Mouse (Mus musculus) limb, embryonic 14.5 days (tissue): ENCODE measurements around the gene Tmod1. TPM values are rescaled to one million over a fixed set of nuclear protein-coding genes. Genes with fewer than 3 reads are reported as not detected.

Experiments used
- ATAC-seq: fragments of 200-750 bp; cut with Nextera tagmentation; 2 replicates; pipeline ENCODE4 v1.8.0; 2017; ENCODE audit warnings: low read depth, moderate number of reproducible peaks, moderate TSS enrichment; ENCODE audit not compliant: low FRiP score
- DNase-seq: peaks from one replicate; pipeline ENCODE4 v3.0.0-alpha.2; 2015; ENCODE audit warnings: low spot score
- H3K27ac ChIP-seq: fragments of 300-500 bp; sonication (generic); replicated peaks from 2 replicates; pipeline ENCODE4 v1.5.1; 2014; ENCODE audit warnings: low read depth, mild to moderate bottlenecking, low read length, moderate library complexity, mixed read lengths
- H3K27me3 ChIP-seq: fragments of 300-500 bp; sonication (generic); 2 replicates; pipeline ENCODE4 v1.6.1; 2014; ENCODE audit warnings: low read length, mixed read lengths; ENCODE audit not compliant: control insufficient read depth, insufficient read depth
- H3K36me3 ChIP-seq: fragments of 300-500 bp; sonication (generic); 2 replicates; pipeline ENCODE4 v1.6.1; 2014; ENCODE audit warnings: mild to moderate bottlenecking, low read length, moderate library complexity, mixed read lengths; ENCODE audit not compliant: control insufficient read depth, insufficient read depth
- H3K4me1 ChIP-seq: fragments of 300-500 bp; sonication (generic); 2 replicates; pipeline ENCODE4 v1.6.1; 2014; ENCODE audit warnings: antibody characterized with exemption, low read length, mixed read lengths; ENCODE audit not compliant: control insufficient read depth, insufficient read depth
- H3K4me2 ChIP-seq: fragments of 300-500 bp; sonication (generic); replicated peaks from 2 replicates; pipeline ENCODE4 v1.6.1; 2014; ENCODE audit warnings: low read depth, mild to moderate bottlenecking, low read length, moderate library complexity; ENCODE audit not compliant: severe bottlenecking
- H3K4me3 ChIP-seq: fragments of 300-500 bp; sonication (generic); replicated peaks from 2 replicates; pipeline ENCODE4 v1.5.1; 2014; ENCODE audit warnings: low read length
- H3K9ac ChIP-seq: fragments of 300-500 bp; sonication (generic); 2 replicates; pipeline ENCODE4 v1.6.1; 2014; ENCODE audit warnings: mild to moderate bottlenecking, low read depth, low read length, moderate library complexity; ENCODE audit not compliant: severe bottlenecking
- H3K9me3 ChIP-seq: fragments of 300-500 bp; sonication (generic); 2 replicates; pipeline ENCODE4 v1.6.1; 2016; ENCODE audit warnings: low read length; ENCODE audit not compliant: control insufficient read depth
- POLR2A ChIP-seq: fragments of 200-500 bp; IDR thresholded peaks from 2 replicates; pipeline ENCODE4 v1.8.0; 2012; ENCODE audit warnings: inconsistent platforms, mild to moderate bottlenecking, moderate library complexity, borderline replicate concordance; ENCODE audit not compliant: insufficient read depth, insufficient read length; ENCODE audit errors: extremely low read depth
- WGBS: fragments of 180-500 bp; shearing (Covaris S2); extraction: QIAGEN DNeasy Blood & Tissue Kit; methylation state at CpG from one replicate; pipeline ENCODE4 v1.1.7; 2014; 5-methylcytosine and 5-hydroxymethylcytosine counted together
- polyA plus RNA-seq, 2 experiments: library from polyadenylated mRNA; depleted of rRNA in 1 of 2; stranded (reverse) in 1 of 2; unstranded in 1 of 2; fragments of >200 nt; fragmentation: Nextera tagmentation in 1 of 2; extraction: Ambion mirVana in 1 of 2; gene quantifications; 2 replicates each; pipeline versions ENCODE4 v1.2.1 to v1.2.3; 2012 to 2014

The Tmod1 gene
- polyA plus RNA-seq, 2 experiments: 10.8 to 15.8 TPM

- H3K9ac ChIP-seq: peak within 1 kb of the TSS; percentile 92
- H3K27ac ChIP-seq: peak within 1 kb of the TSS; percentile 96
- ATAC-seq: peak; percentile 91
- H3K4me3 ChIP-seq: peak within 1 kb of the TSS; percentile 97
- no peaks in the 10 kb centered on the region for H3K27me3 ChIP-seq
- TF ChIP-seq POLR2A: peak; percentile 67; the same call in 1 of the 2 replicates
- peak; percentile 89 for DNase-seq
- peaks cover 23% of the 10 kb centered on the region for H3K36me3 ChIP-seq
- peaks cover 16% of the 10 kb centered on the region for H3K4me1 ChIP-seq
- peak within 1 kb of the TSS; percentile 67 for H3K4me2 ChIP-seq
- no peaks in the 10 kb centered on the region for H3K9me3 ChIP-seq
- 0% methylated on average over 68 of the region's 90 CpGs for WGBS
Measured at GRCm38 (mm10) chr4:46138287-46139222, 99.8 kb downstream of the Tmod1 start, which contains the start of the genes Ncbp1 and Tstd2. Gene Ncbp1 (plus strand): TSS chr4:46138613. Gene Tstd2 (minus strand): TSS chr4:46138694.

- 74% methylated on average over 3 of the region's 3 CpGs for WGBS
- H3K4me3 ChIP-seq: no peak overlapping the region
- DNase-seq (no peak), ATAC-seq (no peak)
- peaks cover 9% of the 10 kb centered on the region for H3K4me1 ChIP-seq
- no peaks in the 10 kb centered on the region for H3K27me3 ChIP-seq
- no peak for TF ChIP-seq POLR2A
- H3K9ac ChIP-seq: no peak overlapping the region
- no peaks in the 10 kb centered on the region for H3K9me3 ChIP-seq
- H3K4me2 ChIP-seq: no peak overlapping the region
- no peak overlapping the region for H3K27ac ChIP-seq
- H3K36me3 ChIP-seq: peaks cover 30% of the 10 kb centered on the region
Measured at GRCm38 (mm10) chr4:46144323-46144722, 105.6 kb downstream of the Tmod1 start.

- Histone ChIP-seq H3K36me3 (peaks cover 54% of the 10 kb centered on the region), H3K4me3 (no peak overlapping the region), H3K27ac (no peak overlapping the region), H3K4me2 (no peak overlapping the region), H3K9me3 (no peaks in the 10 kb centered on the region), H3K4me1 (no peaks in the 10 kb centered on the region), H3K27me3 (no peaks in the 10 kb centered on the region), H3K9ac (no peak overlapping the region)
- no peak for TF ChIP-seq POLR2A
- no peak for DNase-seq
- ATAC-seq: no peak
- WGBS: 97% methylated on average over 1 of the region's 1 CpGs
Measured at GRCm38 (mm10) chr4:46146881-46147280, 108.1 kb downstream of the Tmod1 start.

- TF ChIP-seq POLR2A: no peak
Measured at GRCm38 (mm10) chr4:46151903-46152544, 113.3 kb downstream of the Tmod1 start.

GRCm38 (mm10) chr4:46164027-46164426 lies 125.3 kb downstream of the Tmod1 start:
- ATAC-seq (no peak), DNase-seq (no peak)
- no peaks in the 10 kb centered on the region for H3K9me3 ChIP-seq
- WGBS: 86% methylated on average over 2 of the region's 2 CpGs
- H3K4me1 ChIP-seq: no peaks in the 10 kb centered on the region
- no peak overlapping the region for H3K4me3 ChIP-seq
- H3K27ac ChIP-seq: no peak overlapping the region
- H3K36me3 ChIP-seq: peaks cover 90% of the 10 kb centered on the region
- no peak for TF ChIP-seq POLR2A
- no peak overlapping the region for H3K4me2 ChIP-seq
- no peak overlapping the region for H3K9ac ChIP-seq
- no peaks in the 10 kb centered on the region for H3K27me3 ChIP-seq

More at GRCm38 (mm10) chr4:46151903-46152544, 113.3 kb downstream of the Tmod1 start:
- ATAC-seq (no peak), DNase-seq (no peak)
- H3K9ac ChIP-seq: no peak overlapping the region
- H3K4me1 ChIP-seq: no peaks in the 10 kb centered on the region
- H3K9me3 ChIP-seq: no peaks in the 10 kb centered on the region
- WGBS: 95% methylated on average over 12 of the region's 12 CpGs
- H3K4me2 ChIP-seq: no peak overlapping the region
- peaks cover 93% of the 10 kb centered on the region for H3K36me3 ChIP-seq
- no peak overlapping the region for H3K27ac ChIP-seq
- H3K27me3 ChIP-seq: no peaks in the 10 kb centered on the region
- no peak overlapping the region for H3K4me3 ChIP-seq

Other genes with a start within 250 kb of the Tmod1 start
- gene Aldh1b1, start 239.9 kb upstream of the Tmod1 start, polyA plus RNA-seq (2012; rRNA removed): 1.3 and 3.1 TPM in 2 replicates
- 0.83 and 1.0 TPM in 2 replicates for gene Aldh1b1, start 239.9 kb upstream of the Tmod1 start, polyA plus RNA-seq (2014; fragmentation: Nextera tagmentation; extraction: Ambion mirVana)
- gene Igfbpl1, start 212.0 kb upstream of the Tmod1 start, polyA plus RNA-seq (2012; rRNA removed): 0.87 and 1.6 TPM in 2 replicates
- 0.08 TPM in 1 of 2 replicates, not detected in the other for gene Igfbpl1, start 212.0 kb upstream of the Tmod1 start, polyA plus RNA-seq (2014; fragmentation: Nextera tagmentation; extraction: Ambion mirVana)
- gene Stra6l, start 190.3 kb upstream of the Tmod1 start, polyA plus RNA-seq (2012; rRNA removed): 2.1 and 2.5 TPM in 2 replicates
- gene Stra6l, start 190.3 kb upstream of the Tmod1 start, polyA plus RNA-seq (2014; fragmentation: Nextera tagmentation; extraction: Ambion mirVana): 0.81 and 1.2 TPM in 2 replicates
- gene Ccdc180, start 148.6 kb upstream of the Tmod1 start, polyA plus RNA-seq (2012; rRNA removed): 0.01 and 0.03 TPM in 2 replicates
- gene Ccdc180, start 148.6 kb upstream of the Tmod1 start, polyA plus RNA-seq (2014; fragmentation: Nextera tagmentation; extraction: Ambion mirVana): 0.04 and 0.07 TPM in 2 replicates
- 12.7 TPM in 2 replicates for gene Tdrd7, start 73.6 kb upstream of the Tmod1 start, polyA plus RNA-seq (2012; rRNA removed)
- 12.9 and 13.4 TPM in 2 replicates for gene Tdrd7, start 73.6 kb upstream of the Tmod1 start, polyA plus RNA-seq (2014; fragmentation: Nextera tagmentation; extraction: Ambion mirVana)
- gene Ncbp1, start 99.7 kb downstream of the Tmod1 start, polyA plus RNA-seq (2012; rRNA removed): 54.3 and 75.2 TPM in 2 replicates
- 74.0 and 79.7 TPM in 2 replicates for gene Ncbp1, start 99.7 kb downstream of the Tmod1 start, polyA plus RNA-seq (2014; fragmentation: Nextera tagmentation; extraction: Ambion mirVana)
- gene Tstd2, start 99.8 kb downstream of the Tmod1 start, polyA plus RNA-seq (2012; rRNA removed): 26.6 and 27.3 TPM in 2 replicates
- 17.5 and 23.7 TPM in 2 replicates for gene Tstd2, start 99.8 kb downstream of the Tmod1 start, polyA plus RNA-seq (2014; fragmentation: Nextera tagmentation; extraction: Ambion mirVana)
- gene Xpa, start 157.4 kb downstream of the Tmod1 start, polyA plus RNA-seq (2012; rRNA removed): 24.6 and 29.0 TPM in 2 replicates
- 24.4 and 24.8 TPM in 2 replicates for gene Xpa, start 157.4 kb downstream of the Tmod1 start, polyA plus RNA-seq (2014; fragmentation: Nextera tagmentation; extraction: Ambion mirVana)